Mouse (Mus musculus) bone marrow, adult 2 months (tissue): ENCODE results near the gene Adgrg1.

ENCODE experiments used
- CTCF ChIP-seq: fragments of 200-500 bp; IDR thresholded peaks from 2 replicates; pipeline ENCODE4 v1.5.1; 2011; ENCODE audit warnings: low read length, control low read depth; ENCODE audit not compliant: control insufficient read depth, insufficient read depth
- POLR2A ChIP-seq: fragments of 200-500 bp; IDR thresholded peaks from 2 replicates; pipeline ENCODE4 v1.6.1; 2011; ENCODE audit warnings: low read depth, mild to moderate bottlenecking, control low read depth, low read length, borderline replicate concordance; ENCODE audit not compliant: control insufficient read depth

DNA sequence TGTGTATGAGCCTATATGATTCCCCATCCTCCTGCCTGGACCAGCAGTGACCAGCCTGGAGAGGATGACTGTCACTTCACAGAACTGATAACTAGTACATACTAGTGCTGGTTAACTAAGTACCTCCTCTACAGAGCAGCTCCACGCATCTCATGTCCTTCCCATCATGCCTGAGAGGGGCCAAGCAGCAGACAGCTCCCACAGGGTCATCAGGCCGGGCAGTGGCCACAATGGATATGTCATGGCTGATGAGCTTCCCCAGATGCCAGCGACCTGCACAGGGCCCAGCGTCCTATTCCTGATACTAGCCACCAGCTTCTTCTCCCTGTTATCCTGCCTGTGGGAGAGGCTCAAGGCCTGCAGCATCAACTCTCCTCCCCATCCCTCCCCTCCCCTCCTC, 42.1 kb downstream of the Adgrg1 start:
- TF ChIP-seq CTCF (no peak), POLR2A (no peak)
